8 mouse cellular contexts compared by ENCODE assay signal in genomic region chr9:62839172-62839770, GRCm38 (mm10). TPM values are rescaled to one million over a fixed set of nuclear protein-coding genes. Genes with fewer than 3 reads are reported as not detected.
DNase-seq lines count a peak whose midpoint lies in the region; ATAC-seq and TF ChIP-seq lines count a peak whose summit lies in the region.

No protein-coding gene starts in this region.

- 16% methylated on average over 14 of the region's 14 CpGs for WGBS in spleen, adult 2 months
- 17% methylated on average over 14 of the region's 14 CpGs for WGBS in embryonic facial prominence, embryonic 11.5 days
- WGBS in hindbrain, postnatal 0 days, result 16% methylated on average over 14 of the region's 14 CpGs
- 6% methylated on average over 14 of the region's 14 CpGs for WGBS in lung, embryonic 16.5 days
- WGBS in stomach, postnatal 0 days, result 9% methylated on average over 14 of the region's 14 CpGs

- H3K4me3 ChIP-seq in spleen, adult 2 months (ENCODE audit: extremely low read depth, insufficient read depth, insufficient read length), result peak overlapping the region; percentile 64
- peak overlapping the region; percentile 66 for H3K4me3 ChIP-seq in embryonic facial prominence, embryonic 11.5 days (ENCODE audit: low read depth, low read length)
- H3K4me3 ChIP-seq in hindbrain, postnatal 0 days (ENCODE audit: low read length), result peak overlapping the region; percentile 75
- H3K4me3 ChIP-seq in lung, embryonic 16.5 days (ENCODE audit: low read length), result peak overlapping the region; percentile 85
- H3K4me3 ChIP-seq in stomach, postnatal 0 days (ENCODE audit: low read depth, low read length), result peak overlapping the region; percentile 77

- H3K4me2 ChIP-seq in embryonic facial prominence, embryonic 11.5 days (ENCODE audit: low read depth, low read length), result peak overlapping the region; percentile 87
- peak overlapping the region; percentile 94 for H3K4me2 ChIP-seq in hindbrain, postnatal 0 days (ENCODE audit: low read depth, low read length)
- peak overlapping the region; percentile 88 for H3K4me2 ChIP-seq in lung, embryonic 16.5 days (ENCODE audit: low read depth, low read length)
- H3K4me2 ChIP-seq in stomach, postnatal 0 days (replicated peaks; ENCODE audit: low read depth), result peak overlapping the region; percentile 78

- no peak for TF ChIP-seq POLR2A in spleen, adult 2 months (IDR thresholded peaks at IDR 0.05; ENCODE audit: low read depth, low read length)

- H3K9me3 ChIP-seq in embryonic facial prominence, embryonic 11.5 days (replicated peaks; ENCODE audit: control insufficient read depth, low read length), result no peaks in the 10 kb centered on the region
- no peaks in the 10 kb centered on the region for H3K9me3 ChIP-seq in hindbrain, postnatal 0 days (ENCODE audit: low read length)
- H3K9me3 ChIP-seq in lung, embryonic 16.5 days (ENCODE audit: control insufficient read depth, low read length), result no peaks in the 10 kb centered on the region
- no peaks in the 10 kb centered on the region for H3K9me3 ChIP-seq in stomach, postnatal 0 days (ENCODE audit: control insufficient read depth, low read length)

- no peak for ATAC-seq in embryonic facial prominence, embryonic 11.5 days (replicated peaks; ENCODE audit: insufficient number of reproducible peaks, low FRiP score, low TSS enrichment, low read depth)
- ATAC-seq in hindbrain, postnatal 0 days, result peak; percentile 22
- no peak; the same call in none of the 2 replicates for ATAC-seq in lung, embryonic 16.5 days (ENCODE audit: low read depth)
- ATAC-seq in stomach, postnatal 0 days (ENCODE audit: low FRiP score, low TSS enrichment), result no peak; the same call in 1 of the 2 replicates

- H3K27me3 ChIP-seq in spleen, adult 2 months (ENCODE audit: control insufficient read depth, insufficient read depth, low read length), result no peaks in the 10 kb centered on the region
- H3K27me3 ChIP-seq in embryonic facial prominence, embryonic 11.5 days (ENCODE audit: control insufficient read depth, insufficient read depth, low read length), result no peaks in the 10 kb centered on the region
- no peaks in the 10 kb centered on the region for H3K27me3 ChIP-seq in hindbrain, postnatal 0 days (ENCODE audit: insufficient read depth, low read length)
- H3K27me3 ChIP-seq in lung, embryonic 16.5 days (ENCODE audit: control insufficient read depth, insufficient read depth, low read depth, low read length), result no peaks in the 10 kb centered on the region
- no peaks in the 10 kb centered on the region for H3K27me3 ChIP-seq in stomach, postnatal 0 days (ENCODE audit: control insufficient read depth, insufficient read depth, low read length)

- no peak for TF ChIP-seq EP300 in stomach, postnatal 0 days (optimal IDR thresholded peaks at IDR 0.05)

- peak overlapping the region; percentile 50 for H3K27ac ChIP-seq in spleen, adult 2 months (ENCODE audit: insufficient read depth, low read length)
- H3K27ac ChIP-seq in embryonic facial prominence, embryonic 11.5 days (replicated peaks; ENCODE audit: low read depth, low read length), result no peak overlapping the region; the same call in 1 of the 2 replicates
- peak overlapping the region; percentile 83 for H3K27ac ChIP-seq in hindbrain, postnatal 0 days
- peak overlapping the region; percentile 89 for H3K27ac ChIP-seq in lung, embryonic 16.5 days (ENCODE audit: low read length)
- H3K27ac ChIP-seq in stomach, postnatal 0 days (replicated peaks), result peak overlapping the region; percentile 92

- H3K4me1 ChIP-seq in spleen, adult 2 months (ENCODE audit: control insufficient read depth, insufficient read depth, insufficient read length), result peaks cover 11% of the 10 kb centered on the region; the same call in 1 of the 2 replicates
- H3K4me1 ChIP-seq in embryonic facial prominence, embryonic 11.5 days (ENCODE audit: control insufficient read depth, insufficient read depth, low read length), result peaks cover 3% of the 10 kb centered on the region; the same call in 1 of the 2 replicates
- no peaks in the 10 kb centered on the region for H3K4me1 ChIP-seq in hindbrain, postnatal 0 days (ENCODE audit: insufficient read depth, low read length)
- H3K4me1 ChIP-seq in lung, embryonic 16.5 days (replicated peaks; ENCODE audit: control insufficient read depth, insufficient read depth, low read length), result peaks cover 13% of the 10 kb centered on the region
- H3K4me1 ChIP-seq in stomach, postnatal 0 days (replicated peaks; ENCODE audit: control insufficient read depth, insufficient read depth), result 0 out of 2 replicates have a peak, but pooled peaks cover 3% of the 10 kb centered on the region

- no peaks in the 10 kb centered on the region for H3K36me3 ChIP-seq in spleen, adult 2 months (ENCODE audit: control insufficient read depth, insufficient read depth, low read length)
- H3K36me3 ChIP-seq in embryonic facial prominence, embryonic 11.5 days (replicated peaks; ENCODE audit: control insufficient read depth, insufficient read depth, low read depth, low read length), result no peaks in the 10 kb centered on the region
- H3K36me3 ChIP-seq in hindbrain, postnatal 0 days (ENCODE audit: insufficient read depth, low read length), result no peaks in the 10 kb centered on the region
- no peaks in the 10 kb centered on the region for H3K36me3 ChIP-seq in lung, embryonic 16.5 days (ENCODE audit: control insufficient read depth, insufficient read depth, low read length)
- H3K36me3 ChIP-seq in stomach, postnatal 0 days (ENCODE audit: control insufficient read depth, insufficient read depth, low read length), result no peaks in the 10 kb centered on the region

- H3K9ac ChIP-seq in embryonic facial prominence, embryonic 11.5 days (replicated peaks; ENCODE audit: low read length), result peak overlapping the region; percentile 92
- H3K9ac ChIP-seq in hindbrain, postnatal 0 days (replicated peaks; ENCODE audit: low read length), result peak overlapping the region; percentile 78
- peak overlapping the region; percentile 98 for H3K9ac ChIP-seq in lung, embryonic 16.5 days (ENCODE audit: low read length)
- H3K9ac ChIP-seq in stomach, postnatal 0 days (ENCODE audit: low read length), result peak overlapping the region; percentile 81

- TF ChIP-seq CTCF in spleen, adult 2 months (IDR thresholded peaks at IDR 0.05; ENCODE audit: extremely low read depth, insufficient read depth, insufficient read length, insufficient replicate concordance), result no peak
- no peak for TF ChIP-seq CTCF in hindbrain, postnatal 0 days (IDR thresholded peaks at IDR 0.05; ENCODE audit: low read depth)
- no peak for TF ChIP-seq CTCF in stomach, postnatal 0 days (IDR thresholded peaks at IDR 0.05; ENCODE audit: low read depth)

- no peak for DNase-seq in spleen, adult 2 months (ENCODE audit: low read depth in 1 of 2, low spot score in 2 of 2)
- DNase-seq in spleen, adult 12 weeks (ENCODE audit: low spot score), result no peak
- no peak for DNase-seq in embryonic facial prominence, embryonic 11.5 days (ENCODE audit: low spot score)
- peak; percentile 53 for DNase-seq in hindbrain, postnatal 0 days (ENCODE audit: low spot score)
- peak; percentile 40 for DNase-seq in stomach, postnatal 0 days (ENCODE audit: low spot score)
- DNase-seq in left cerebral cortex, adult 11 months (ENCODE audit: low spot score), result no peak
- no peak for DNase-seq in urinary bladder, postnatal 10 days (ENCODE audit: low spot score)

RNA-seq across cellular contexts. Expression of gene Cln6, which starts 0.7 kb away (rescaled TPM):
- polyA plus RNA-seq in spleen, adult 2 months (2012; rRNA removed), result 27.7 and 31.6 TPM in 2 replicates
- polyA plus RNA-seq in embryonic facial prominence, embryonic 11.5 days (2014; fragmentation: Nextera tagmentation; extraction: Ambion mirVana), result 9.2 and 10.5 TPM in 2 replicates
- 31.7 and 41.6 TPM in 2 replicates for total RNA-seq in hindbrain, postnatal 0 days (2014; rRNA removed)
- 9.5 and 10.4 TPM in 2 replicates for polyA plus RNA-seq in hindbrain, postnatal 0 days (2015; fragmentation: Nextera tagmentation; extraction: Ambion mirVana)
- 23.3 and 24.1 TPM in 2 replicates for polyA plus RNA-seq in lung, embryonic 16.5 days (2015; fragmentation: Nextera tagmentation; extraction: Ambion mirVana)
- 16.2 and 17.4 TPM in 2 replicates for polyA plus RNA-seq in stomach, postnatal 0 days (2015; fragmentation: Nextera tagmentation; extraction: Ambion mirVana)

RNA-seq across cellular contexts. Expression of gene Calml4, which starts 18.6 kb away (rescaled TPM):
- polyA plus RNA-seq in spleen, adult 2 months (2012; rRNA removed), result 0.62 and 1.6 TPM in 2 replicates
- polyA plus RNA-seq in embryonic facial prominence, embryonic 11.5 days (2014; fragmentation: Nextera tagmentation; extraction: Ambion mirVana), result 0.88 and 1.2 TPM in 2 replicates
- total RNA-seq in hindbrain, postnatal 0 days (2014; rRNA removed), result 1.7 and 3.1 TPM in 2 replicates
- 20.5 and 22.4 TPM in 2 replicates for polyA plus RNA-seq in hindbrain, postnatal 0 days (2015; fragmentation: Nextera tagmentation; extraction: Ambion mirVana)
- polyA plus RNA-seq in lung, embryonic 16.5 days (2015; fragmentation: Nextera tagmentation; extraction: Ambion mirVana), result 9.7 and 11.3 TPM in 2 replicates
- 21.6 and 24.6 TPM in 2 replicates for polyA plus RNA-seq in stomach, postnatal 0 days (2015; fragmentation: Nextera tagmentation; extraction: Ambion mirVana)

RNA-seq across cellular contexts. Expression of gene Fem1b, which starts 27.5 kb away (rescaled TPM):
- 5.3 and 7.1 TPM in 2 replicates for polyA plus RNA-seq in spleen, adult 2 months (2012; rRNA removed)
- 38.4 and 41.1 TPM in 2 replicates for polyA plus RNA-seq in embryonic facial prominence, embryonic 11.5 days (2014; fragmentation: Nextera tagmentation; extraction: Ambion mirVana)
- total RNA-seq in hindbrain, postnatal 0 days (2014; rRNA removed), result 163 and 171 TPM in 2 replicates
- polyA plus RNA-seq in hindbrain, postnatal 0 days (2015; fragmentation: Nextera tagmentation; extraction: Ambion mirVana), result 29.1 and 33.2 TPM in 2 replicates
- polyA plus RNA-seq in lung, embryonic 16.5 days (2015; fragmentation: Nextera tagmentation; extraction: Ambion mirVana), result 18.7 and 19.8 TPM in 2 replicates
- 6.6 and 6.8 TPM in 2 replicates for polyA plus RNA-seq in stomach, postnatal 0 days (2015; fragmentation: Nextera tagmentation; extraction: Ambion mirVana)

Comparison
In these comparisons a context has a peak if more than half of its experiments do, and no peak if none do; other contexts are left out.
1. DNase-seq: peak in hindbrain, postnatal 0 days (single experiment) and stomach, postnatal 0 days (single experiment); none in spleen, adult 2 months (0 of 2), spleen, adult 12 weeks (single experiment), embryonic facial prominence, embryonic 11.5 days (single experiment), left cerebral cortex, adult 11 months (single experiment) and urinary bladder, postnatal 10 days (single experiment).
2. Peak in every context shown above with its lines, with median percentiles within 50 percentile points of each other: H3K4me3 ChIP-seq, H3K4me2 ChIP-seq and H3K9ac ChIP-seq.